Mouse (Mus musculus) heart, adult 9 months (tissue): ENCODE measurements around the gene Mfap3.
A peak's percentile ranks its signal among the peaks of the same experiment; 100 is the strongest.

Experiments used
- DNase-seq, 2 experiments: peaks; one replicate each; pipeline ENCODE4 v3.0.0; 2022; ENCODE audit warnings: low spot score in 2 of 2

Gene Mfap3

GRCm38 (mm10) chr11:57518091-57518750 is at the start of gene Mfap3, which contains the start of gene Fam114a2:
Mfap3 (plus strand) TSS chr11:57518664.
Fam114a2 (minus strand) TSS chr11:57518617.
- DNase-seq = peak; percentile 86 to 88

GRCm38 (mm10) chr11:57468706-57469105 is 49.8 kb upstream of the Mfap3 start:
- no peak for DNase-seq

DNA sequence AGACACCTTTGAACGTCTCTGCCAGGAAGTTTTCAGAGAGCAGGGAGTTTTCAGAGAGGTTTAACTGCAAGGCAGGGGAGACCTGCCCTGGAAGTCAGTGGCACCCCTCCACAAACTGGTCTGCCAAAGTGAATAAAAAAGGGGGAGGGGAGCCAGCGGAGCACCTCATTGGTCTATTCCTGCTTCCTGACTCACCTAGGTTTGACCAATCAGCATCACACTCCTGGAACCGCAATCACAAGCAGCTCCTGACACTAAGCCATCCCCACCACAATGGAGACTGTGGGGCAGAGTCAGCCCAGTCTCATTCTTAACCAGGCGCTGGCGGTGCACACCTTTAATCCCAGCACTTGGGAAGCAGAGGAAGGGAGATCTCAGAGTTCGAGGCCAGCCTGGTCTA is 48.4 kb upstream of the Mfap3 start:
- DNase-seq = no peak

DNA sequence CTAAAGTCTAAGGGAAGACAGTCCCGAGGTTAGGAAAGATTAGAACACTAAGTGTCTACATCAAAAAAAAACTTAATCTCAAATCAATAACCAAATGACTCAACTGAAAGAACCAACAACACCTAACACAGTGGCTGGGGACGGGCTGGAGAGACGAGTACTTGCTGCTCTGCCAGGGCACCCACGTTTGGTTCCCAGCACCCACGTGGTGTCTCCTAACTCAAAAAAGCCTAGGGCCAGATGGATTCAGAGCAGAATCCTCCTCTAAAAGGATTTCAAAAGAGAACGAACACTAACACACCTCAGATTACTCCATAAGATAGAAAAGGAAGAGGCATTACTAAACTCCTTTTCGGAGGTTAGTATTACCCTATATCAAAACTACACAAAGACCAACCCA is 47.5 kb upstream of the Mfap3 start:
- no peak for DNase-seq

GRCm38 (mm10) chr11:57474296-57474941 is 44.0 kb upstream of the Mfap3 start:
- DNase-seq = no peak

DNA sequence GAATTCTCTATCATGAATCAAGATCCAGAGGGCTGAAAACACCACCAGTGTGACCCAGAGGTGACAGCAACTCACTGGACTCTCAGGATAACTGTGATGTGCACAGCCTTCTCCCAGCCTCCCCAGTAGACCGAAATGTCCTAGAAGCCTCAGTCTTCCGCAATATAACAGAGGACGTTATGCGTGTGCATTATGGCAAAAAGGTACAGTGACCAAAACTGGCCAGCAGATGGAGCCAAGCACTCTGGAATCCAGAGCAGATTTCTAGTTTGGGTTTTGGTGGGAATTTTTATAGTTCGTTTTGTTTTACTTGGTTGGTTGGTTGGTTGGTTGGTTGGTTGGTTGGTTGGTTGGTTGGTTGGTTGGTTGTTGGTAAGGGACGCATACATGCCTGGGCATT is 43.3 kb upstream of the Mfap3 start:
- peak in 1 of 2 experiments; percentile 4 for DNase-seq

DNA sequence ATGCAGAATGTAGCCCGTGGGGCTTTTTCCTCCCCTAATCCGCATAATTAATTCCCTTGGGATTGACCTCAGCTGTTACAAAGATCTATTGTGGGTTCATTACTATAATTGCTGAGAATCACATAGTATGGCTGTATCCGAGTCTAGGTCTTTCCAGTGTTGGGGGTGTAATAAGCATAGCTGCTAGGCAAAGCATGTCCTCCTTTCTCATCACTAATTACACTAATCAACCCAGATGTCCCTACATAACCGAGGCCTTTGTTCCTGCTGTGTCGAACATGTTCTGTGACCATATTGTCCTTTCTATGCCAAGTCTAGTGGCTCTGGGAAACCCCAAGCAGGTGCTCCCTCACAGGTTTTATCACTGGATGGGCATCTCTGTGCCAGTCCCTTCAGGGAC is 40.4 kb upstream of the Mfap3 start:
- no peak for DNase-seq

- no peak for DNase-seq
These were observed 30.0 kb upstream of the Mfap3 start for GRCm38 (mm10) chr11:57488436-57488835.

DNA sequence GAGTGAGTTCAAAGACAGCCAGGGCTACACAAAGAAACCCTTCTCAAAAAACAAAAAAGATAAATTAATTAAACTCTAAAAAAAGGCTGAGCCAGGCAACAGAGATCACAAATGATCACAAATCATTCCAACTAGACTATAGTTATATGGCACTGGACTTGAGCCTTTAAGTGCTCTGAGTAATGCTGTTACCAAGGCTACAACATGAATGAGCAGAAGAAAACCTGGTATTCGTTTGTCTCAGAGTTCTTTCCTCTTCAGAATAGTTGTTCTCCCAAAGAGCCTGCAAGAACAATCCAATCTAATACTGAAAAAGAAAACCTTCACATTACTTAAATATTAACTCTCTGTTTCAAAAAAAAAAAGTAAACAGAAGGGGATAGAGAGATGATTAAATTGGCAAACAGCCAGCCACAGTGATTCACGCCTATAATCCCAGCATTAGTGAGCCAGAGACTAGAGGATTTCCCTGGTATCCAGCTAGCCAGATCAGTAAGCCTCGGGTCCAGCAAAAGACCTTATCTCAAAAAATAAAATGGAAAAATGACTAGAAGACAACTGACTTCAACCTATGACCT is 21.9 kb upstream of the Mfap3 start:
- DNase-seq = no peak

- no peak for DNase-seq
These were observed 20.8 kb upstream of the Mfap3 start for GRCm38 (mm10) chr11:57497701-57498100.

- no peak for DNase-seq
These were observed 20.2 kb upstream of the Mfap3 start for GRCm38 (mm10) chr11:57498215-57498614.

- DNase-seq = no peak
These were observed 15.3 kb upstream of the Mfap3 start for GRCm38 (mm10) chr11:57503155-57503554.

GRCm38 (mm10) chr11:57506899-57507298 is 11.6 kb upstream of the Mfap3 start:
- no peak for DNase-seq

GRCm38 (mm10) chr11:57515218-57515617 is 3.2 kb upstream of the Mfap3 start:
- no peak for DNase-seq

DNA sequence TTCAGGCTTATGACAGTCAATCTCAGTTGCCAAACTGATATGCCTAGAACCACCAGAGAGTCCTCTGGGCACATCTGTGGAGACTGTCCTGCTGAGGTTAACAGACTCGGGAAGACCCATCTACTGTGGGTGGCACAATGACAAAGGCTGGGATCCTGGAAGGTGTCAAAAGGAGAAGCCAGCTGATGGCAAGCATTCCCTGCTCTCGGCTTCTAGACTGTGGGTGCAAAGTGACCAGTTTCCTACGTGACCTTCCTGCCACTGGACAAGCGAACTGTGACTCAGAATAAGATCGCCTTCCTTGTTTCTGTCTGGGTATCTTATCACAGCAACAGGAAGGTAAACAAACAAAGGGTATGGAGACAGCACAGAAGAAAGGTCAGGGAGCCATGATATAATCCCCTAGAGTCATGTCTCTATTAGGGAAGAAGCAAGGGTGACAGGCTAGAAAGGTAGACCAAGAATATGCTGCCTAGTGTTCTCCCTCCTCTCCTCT is 1.5 kb upstream of the Mfap3 start:
- DNase-seq = no peak

GRCm38 (mm10) chr11:57518751-57519148 is 286 bp downstream of the Mfap3 start:
- no peak for DNase-seq

GRCm38 (mm10) chr11:57519304-57519703 is 840 bp downstream of the Mfap3 start:
- no peak for DNase-seq

DNA sequence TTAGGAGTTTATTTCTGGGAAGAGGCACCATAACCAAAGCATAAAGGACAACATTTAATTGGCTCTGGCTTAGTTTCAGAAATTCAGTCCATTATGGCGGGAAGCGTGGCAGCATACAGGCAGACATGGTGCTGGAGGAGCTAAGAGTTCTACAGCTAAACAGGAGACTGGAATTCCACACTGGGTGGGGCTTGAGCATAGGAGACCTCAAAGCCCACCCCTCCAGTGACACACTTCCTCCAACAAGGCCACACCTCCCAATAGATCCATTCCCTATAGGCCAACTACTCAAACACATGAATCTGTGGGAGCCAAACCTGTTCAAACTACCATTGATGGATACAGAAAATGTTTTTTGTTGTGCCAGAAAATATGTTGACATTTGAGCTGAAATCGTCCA is 2.7 kb downstream of the Mfap3 start:
- DNase-seq = no peak

DNA sequence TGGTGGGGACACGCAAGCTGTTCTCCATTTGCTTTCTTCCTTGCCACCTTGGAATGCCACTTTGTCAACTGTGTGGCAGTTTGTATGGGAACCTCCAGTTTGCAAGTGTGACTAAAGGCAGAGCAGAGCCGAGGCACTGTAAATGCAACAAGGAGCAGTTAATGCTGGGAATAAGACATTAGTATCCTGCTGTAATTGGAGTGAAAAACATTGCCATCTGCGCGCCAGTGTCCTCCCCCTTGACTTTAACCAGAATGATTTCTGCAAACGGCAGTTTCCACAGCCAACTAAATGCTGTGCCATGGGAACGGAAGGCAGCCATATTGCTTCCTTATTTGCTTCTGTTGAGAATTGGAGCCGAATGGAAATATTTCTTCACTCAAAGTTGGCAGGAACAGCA is 3.6 kb downstream of the Mfap3 start:
- DNase-seq = peak in 1 of 2 experiments; percentile 13

DNA sequence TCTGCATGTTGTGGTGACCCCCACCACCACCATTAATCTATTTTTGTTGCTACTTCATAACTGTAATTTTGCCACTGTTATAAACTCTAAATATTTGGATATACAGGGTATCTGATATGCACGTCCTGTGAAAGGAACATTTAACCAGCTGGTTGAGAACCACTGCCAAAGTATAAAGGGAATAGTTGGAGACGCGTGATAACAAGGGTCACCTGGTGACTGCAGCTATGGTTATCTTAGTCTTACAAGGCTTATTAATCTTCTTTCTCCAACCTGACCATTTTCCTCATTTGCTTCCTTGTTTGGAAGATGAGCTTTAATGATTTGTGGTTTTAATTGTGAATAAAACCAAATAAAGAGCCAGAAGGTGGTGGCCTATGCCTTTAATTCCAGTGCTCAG is 5.0 kb downstream of the Mfap3 start:
- DNase-seq = no peak

DNA sequence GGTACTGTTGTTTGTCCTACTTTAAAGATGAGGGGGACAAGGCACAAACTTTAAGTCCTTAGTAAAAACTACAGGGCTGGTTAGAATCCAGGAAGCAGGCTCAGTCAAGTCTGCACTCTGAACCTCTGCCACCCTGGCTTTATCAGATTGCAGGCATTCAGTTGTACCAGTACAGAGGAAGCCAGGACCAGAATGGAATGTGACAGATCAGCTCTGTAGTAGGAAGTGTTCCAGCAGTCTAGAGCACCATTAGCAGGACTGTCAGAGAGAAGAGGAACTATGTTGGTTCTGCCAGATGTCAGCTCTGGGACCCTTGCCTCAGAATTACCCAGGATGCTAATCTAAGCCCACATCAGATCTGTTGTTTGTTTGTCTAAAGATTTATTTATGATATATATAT is 6.1 kb downstream of the Mfap3 start:
- DNase-seq = peak in 1 of 2 experiments; percentile 24

- no peak for DNase-seq
These were observed 7.4 kb downstream of the Mfap3 start for GRCm38 (mm10) chr11:57525900-57526299.

DNA sequence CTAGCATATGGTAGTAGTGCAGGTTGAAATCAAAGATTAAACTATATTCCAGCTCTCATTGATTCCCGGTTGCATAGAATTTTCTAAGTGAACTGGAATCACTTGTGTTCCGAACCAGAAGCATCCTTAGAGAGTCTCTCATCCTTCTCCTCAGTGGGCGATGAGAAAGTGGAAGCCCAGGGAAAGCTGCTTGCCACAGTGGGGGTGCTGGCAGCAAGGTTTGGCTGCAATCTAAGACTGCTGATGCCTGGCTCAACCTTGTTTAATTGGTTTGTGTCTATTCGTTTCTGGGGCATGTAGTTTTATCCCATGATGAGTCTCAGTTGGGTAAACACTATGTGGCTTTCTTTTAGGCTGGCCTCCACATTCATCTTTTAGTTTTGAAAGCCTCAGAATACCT is 9.0 kb downstream of the Mfap3 start:
- no peak for DNase-seq
